Mouse (Mus musculus) left cerebral cortex, adult 9 months (tissue): ENCODE results near the gene Fabp3.

Source experiments
- DNase-seq, 2 experiments: peaks; one replicate each; pipeline ENCODE4 v3.0.0; 2022; ENCODE audit warnings: low spot score in 2 of 2

Fabp3 gene

DNA sequence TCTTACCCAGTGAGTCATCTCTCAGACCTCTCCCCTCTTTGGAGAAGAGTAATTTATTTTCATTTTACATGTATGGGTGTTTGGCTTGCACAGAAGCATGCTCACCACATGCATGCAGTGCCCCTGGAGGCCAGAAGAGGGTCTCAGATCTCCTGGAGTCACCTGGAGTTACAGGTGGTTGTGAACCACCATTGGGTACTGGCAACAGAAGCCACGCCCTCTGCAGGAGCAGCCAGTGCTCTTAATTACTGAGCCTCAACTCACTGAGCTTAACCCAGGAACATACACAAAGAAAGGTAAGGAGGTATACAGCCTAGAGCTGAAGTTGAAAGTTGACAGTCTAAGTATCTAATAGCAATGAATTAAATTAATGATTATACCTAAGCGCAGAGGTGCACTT is 17.1 kb downstream of the Fabp3 start:
- no peak for DNase-seq

DNA sequence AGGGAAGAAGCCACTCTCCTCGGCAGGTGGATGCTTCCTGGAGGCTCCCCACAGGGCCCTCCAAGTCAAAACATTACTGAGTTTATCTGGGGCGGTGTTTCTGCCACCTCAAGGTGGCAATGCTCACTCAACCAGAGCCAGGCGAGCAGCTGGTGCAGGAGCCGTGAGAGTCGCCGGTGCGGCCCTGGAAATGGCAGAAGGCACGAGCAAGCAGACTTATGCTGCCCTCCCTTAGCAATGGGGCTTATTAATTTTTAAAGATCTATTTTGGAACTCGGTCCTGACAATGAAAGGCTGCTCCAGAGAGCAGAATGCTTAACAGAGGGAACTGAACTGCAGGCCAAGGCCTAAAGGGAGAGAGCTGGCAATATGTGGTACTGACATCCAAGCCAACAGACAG is 19.0 kb downstream of the Fabp3 start:
- no peak for DNase-seq

DNA sequence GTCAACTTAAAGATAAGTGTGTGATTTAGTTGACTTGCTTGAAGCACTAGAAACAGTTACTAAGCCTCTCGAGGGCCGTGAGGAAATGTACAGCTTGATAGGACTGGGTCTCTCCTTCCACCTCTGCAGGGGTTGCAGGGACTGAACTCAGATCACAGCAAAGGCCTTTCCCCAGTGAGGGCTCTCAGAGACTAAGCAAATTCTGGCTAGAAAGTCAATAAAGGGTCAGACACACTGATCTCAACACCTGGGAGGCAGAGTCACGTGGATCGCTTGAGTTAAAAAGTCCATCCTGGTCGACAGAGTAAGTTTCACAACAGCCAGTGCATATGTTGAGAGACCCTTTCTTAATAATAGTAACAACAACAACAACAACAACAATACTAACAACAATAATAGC is 27.5 kb downstream of the Fabp3 start:
- no peak for DNase-seq

DNA sequence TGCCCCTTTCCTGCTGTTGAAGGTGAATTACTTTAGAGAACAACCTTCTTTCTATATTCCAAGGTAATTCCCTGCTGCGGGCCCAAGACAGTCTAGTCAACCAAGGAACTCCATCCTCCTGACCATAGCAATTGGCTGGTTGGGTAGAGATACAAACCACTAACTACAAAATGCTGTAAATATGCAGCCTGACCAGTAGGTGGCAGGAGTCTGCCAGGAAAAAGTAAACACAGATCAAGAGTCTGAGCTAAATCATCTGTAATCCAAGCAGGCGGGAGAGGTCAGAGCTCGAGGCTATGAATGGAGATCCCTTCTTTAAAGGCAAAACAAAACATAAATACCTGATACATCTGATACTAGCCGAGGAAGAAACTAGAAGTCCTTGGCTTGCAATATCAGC is 33.3 kb downstream of the Fabp3 start:
- peak in 1 of 2 experiments; percentile 31 for DNase-seq

DNA sequence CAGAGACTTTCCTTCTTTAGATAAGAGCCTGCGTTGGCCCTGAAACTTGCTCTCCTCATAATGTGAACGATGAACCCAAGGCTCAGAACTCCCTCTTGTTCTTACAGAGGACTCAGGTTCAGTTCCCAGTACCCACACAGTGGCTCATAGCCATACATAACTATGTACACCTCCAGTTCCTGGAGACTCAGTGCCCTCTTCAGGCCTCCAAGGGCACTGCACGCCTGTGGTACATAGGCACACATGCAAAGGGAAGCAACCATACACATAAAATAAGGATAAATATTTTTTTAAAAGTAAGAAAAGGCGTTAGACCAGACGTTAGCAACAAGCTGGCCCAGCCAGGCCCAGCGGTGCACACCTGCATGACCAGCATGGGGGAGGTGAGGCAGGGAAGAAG is 41.3 kb downstream of the Fabp3 start:
- DNase-seq, result no peak

DNA sequence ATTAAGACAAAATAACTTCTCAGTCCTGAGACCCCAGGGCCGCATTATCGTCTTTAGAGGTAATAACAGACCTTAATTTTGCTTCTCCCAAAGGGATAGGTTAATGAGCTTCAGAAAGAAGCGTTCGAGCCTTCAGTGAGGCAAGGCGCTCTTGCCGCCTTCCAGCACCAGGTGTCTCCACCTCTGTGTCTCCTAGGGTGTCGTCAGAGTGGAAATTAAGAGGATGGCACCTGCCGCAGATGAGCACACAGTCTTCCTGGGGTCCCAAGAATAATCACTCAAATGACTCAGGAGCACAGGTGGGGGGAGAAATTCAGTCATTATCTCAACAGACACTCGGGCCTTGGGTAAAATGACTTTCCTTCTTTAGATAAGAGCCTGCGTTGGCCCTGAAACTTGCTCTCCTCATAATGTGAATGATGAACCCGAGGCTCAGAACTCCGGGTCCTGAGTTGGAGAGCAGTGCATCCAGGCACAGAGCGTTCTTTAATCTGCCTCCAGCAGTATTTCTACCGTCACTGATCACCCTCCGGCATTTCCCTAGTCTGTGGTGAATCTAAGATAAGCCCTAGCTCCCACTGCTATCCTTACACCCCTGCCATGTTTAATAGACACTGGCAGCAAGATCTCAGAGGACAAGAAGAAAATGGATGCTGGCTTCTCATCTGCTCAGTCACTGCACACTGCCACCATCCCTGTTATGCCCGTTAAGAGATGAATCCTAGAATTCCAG is 42.5 kb downstream of the Fabp3 start:
- no peak for DNase-seq

DNA sequence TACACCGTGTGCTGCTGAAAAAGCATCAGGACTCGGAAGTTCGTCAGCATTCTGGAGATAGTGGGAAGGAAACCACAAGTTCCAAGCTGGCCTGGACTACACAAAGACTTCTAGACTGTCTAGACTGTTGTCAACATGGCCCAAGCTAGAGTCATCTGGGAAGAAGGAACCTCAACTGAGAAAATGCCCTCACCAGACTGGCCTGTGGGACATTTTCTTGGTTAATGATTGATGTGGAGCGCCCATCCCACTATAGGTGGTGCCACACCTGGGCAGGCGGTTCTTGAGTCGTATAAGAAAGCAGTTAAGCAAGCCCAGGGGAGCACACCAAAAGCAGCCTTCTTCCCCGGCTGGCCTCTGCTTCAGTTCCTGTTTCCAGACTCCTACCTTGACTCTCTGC is 44.2 kb downstream of the Fabp3 start:
- no peak for DNase-seq

DNA sequence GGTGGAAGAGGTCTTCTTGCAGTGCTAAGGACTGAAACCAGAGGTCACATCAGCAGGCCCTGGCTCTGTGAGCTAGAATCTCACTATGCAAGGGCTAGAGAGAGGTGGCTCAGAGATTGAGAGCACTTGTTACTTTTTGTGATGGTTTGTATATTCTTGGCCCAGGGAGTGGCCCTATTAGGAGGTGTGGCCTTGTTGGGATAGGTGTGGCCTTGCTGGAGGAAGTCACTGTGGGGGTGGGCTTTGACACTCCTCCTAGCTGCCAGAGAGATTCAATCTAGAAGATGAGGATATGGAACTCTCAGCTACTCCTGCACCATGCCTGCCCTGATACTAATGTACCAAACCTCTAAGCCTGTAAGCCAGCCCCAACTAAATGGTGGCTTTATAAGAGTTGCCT is 49.6 kb downstream of the Fabp3 start:
- no peak for DNase-seq

DNA sequence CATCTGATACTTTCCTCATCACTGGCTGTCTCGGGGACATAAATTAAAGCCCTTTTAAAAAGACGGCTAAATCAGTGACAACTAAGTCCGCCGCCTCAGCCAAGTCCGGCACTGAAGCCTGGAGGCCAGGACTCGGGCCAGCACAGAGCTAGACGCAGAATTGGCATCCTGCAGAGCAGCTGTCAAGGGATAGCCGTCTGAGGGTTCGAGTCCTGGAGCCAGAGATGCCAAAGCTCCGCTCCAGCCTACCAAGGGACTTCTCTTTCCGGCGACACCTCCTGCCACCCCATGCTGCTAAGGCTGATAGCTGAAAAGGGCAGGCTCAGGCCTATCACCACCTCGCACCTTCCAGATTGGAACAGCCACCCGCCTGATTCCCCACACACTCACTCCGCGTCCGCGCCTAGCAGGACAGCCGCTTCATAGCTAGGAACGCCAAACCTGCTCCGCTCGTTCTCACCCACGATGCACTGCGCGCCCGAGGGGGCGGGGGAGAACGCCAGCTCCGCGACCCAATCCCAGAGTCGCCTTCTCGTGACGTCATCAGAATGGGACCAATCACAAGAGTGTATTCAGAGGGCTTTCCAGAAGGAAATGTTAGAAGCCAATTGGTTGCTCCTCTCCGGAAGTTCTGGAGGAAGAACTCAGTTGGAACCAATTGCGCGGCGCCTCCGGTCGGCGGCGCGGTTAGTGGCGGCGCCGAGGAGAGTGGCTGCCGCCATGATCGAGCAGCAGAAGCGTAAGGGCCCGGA is 51.3 kb downstream of the Fabp3 start, which contains the start of the genes Zcchc17 and Snrnp40:
Gene Zcchc17, minus strand, starts transcription at position 458 of the 752 bp plus-strand sequence.
Gene Snrnp40, plus strand, starts transcription at position 647 of the 752 bp plus-strand sequence.
- DNase-seq, result peak; percentile 99

DNA sequence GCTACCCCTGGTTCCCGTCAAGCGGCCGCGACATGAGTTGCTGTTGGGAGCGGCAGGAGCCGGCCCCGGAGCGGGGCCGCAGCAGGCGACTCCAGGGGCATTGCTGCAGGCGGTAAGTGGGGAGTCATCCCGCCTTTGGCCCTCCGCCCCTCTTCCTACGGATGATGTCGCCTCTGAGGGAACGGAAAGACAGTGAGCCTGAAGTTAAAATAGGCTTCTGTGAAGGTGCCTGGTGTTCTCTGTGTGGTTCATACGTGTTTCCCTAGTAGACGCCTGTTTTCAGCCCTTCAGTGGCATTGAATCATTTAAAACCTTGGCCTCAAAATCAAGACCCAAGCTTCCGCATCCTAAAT is 51.8 kb downstream of the Fabp3 start:
- DNase-seq, result no peak
